In the genomic region with DNA sequence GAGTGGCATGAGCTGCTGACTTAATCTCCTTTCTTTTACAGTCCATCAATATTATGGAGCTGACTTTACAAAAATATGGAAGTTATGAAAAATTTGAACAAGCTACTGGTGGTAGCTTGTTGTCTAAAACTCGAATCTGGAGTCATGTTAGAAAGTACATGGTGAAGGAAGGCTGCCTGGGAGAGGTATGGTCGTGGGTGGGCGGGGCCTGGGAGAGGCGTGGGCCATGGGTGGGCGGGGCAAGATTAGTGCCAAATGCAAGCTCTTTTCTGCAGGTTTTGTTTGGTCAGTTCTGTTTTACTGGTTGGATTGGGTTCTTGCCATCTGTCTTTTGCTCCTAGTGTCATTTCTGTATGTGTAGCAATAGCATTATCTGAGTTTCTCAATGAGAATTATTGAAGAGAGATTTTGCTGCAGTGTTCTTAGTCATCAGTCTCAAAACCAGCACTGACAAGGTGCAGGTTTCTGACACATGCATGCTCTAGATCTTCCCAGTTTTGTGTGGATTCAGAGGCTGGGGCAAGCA, we compare ENCODE assay signal across 11 mouse cellular contexts. TPM values are rescaled to one million over a fixed set of nuclear protein-coding genes. Genes with fewer than 3 reads are reported as not detected.
A peak's percentile ranks its signal among the peaks of the same experiment; 100 is the strongest.
DNase-seq lines count a peak whose midpoint lies in the region; ATAC-seq and TF ChIP-seq lines count a peak whose summit lies in the region.
"Had no signal": no experiment of that assay in that cellular context is flagged by ENCODE, and none has a peak within 500 bp of the region (broad histone marks: within the 10 kb centered on the region; RNA-seq: fewer than 3 reads in every experiment).

No protein-coding gene starts in this region.

- H3K27ac ChIP-seq in kidney, embryonic 14.5 days (ENCODE audit: low read depth, low read length): peak overlapping the region; percentile 44; the same call in 1 of the 2 replicates
- no peak overlapping the region for H3K27ac ChIP-seq in kidney, adult 2 months (ENCODE audit: insufficient read depth, low read depth, low read length)
- no peak overlapping the region for H3K27ac ChIP-seq in hindbrain, embryonic 14.5 days
- H3K27ac ChIP-seq: hindbrain, embryonic 15.5 days had no signal

- TF ChIP-seq CTCF in kidney, adult 2 months (conservative IDR thresholded peaks at IDR 0.05; ENCODE audit: insufficient read depth, insufficient read length, low read depth, low read length): no peak

- peak; percentile 50 for ATAC-seq in kidney, embryonic 14.5 days (ENCODE audit: low FRiP score, low TSS enrichment)
- ATAC-seq in hindbrain, embryonic 14.5 days (ENCODE audit: low FRiP score): no peak
- ATAC-seq: forebrain, embryonic 14.5 days had no signal

- WGBS in kidney, embryonic 14.5 days: 37% methylated on average over 5 of the region's 5 CpGs
- WGBS in kidney, adult 2 months: 20% methylated on average over 5 of the region's 5 CpGs
- 55% methylated on average over 5 of the region's 5 CpGs for WGBS in hindbrain, embryonic 14.5 days

- H3K4me1 ChIP-seq in kidney, embryonic 14.5 days (ENCODE audit: control insufficient read depth, insufficient read depth, low read length): peaks cover 20% of the 10 kb centered on the region
- no peaks in the 10 kb centered on the region for H3K4me1 ChIP-seq in kidney, adult 2 months (ENCODE audit: control insufficient read depth, insufficient read depth, low read length)
- no peaks in the 10 kb centered on the region for H3K4me1 ChIP-seq in hindbrain, embryonic 14.5 days (replicated peaks; ENCODE audit: control insufficient read depth, insufficient read depth, low read length)

- H3K36me3 ChIP-seq in kidney, embryonic 14.5 days (ENCODE audit: control insufficient read depth, insufficient read depth, low read length): no peaks in the 10 kb centered on the region
- H3K36me3 ChIP-seq in kidney, adult 2 months (ENCODE audit: control insufficient read depth, insufficient read depth, low read length): no peaks in the 10 kb centered on the region
- no peaks in the 10 kb centered on the region for H3K36me3 ChIP-seq in splenic B cell, adult 2 months (ENCODE audit: control insufficient read depth, insufficient read depth, low read length, poor library complexity, severe bottlenecking)
- H3K36me3 ChIP-seq in hindbrain, embryonic 14.5 days (replicated peaks; ENCODE audit: control insufficient read depth, insufficient read depth): no peaks in the 10 kb centered on the region; the same call in 1 of the 2 replicates

- no peaks in the 10 kb centered on the region for H3K9me3 ChIP-seq in kidney, embryonic 14.5 days (ENCODE audit: control insufficient read depth, low read length)
- H3K9me3 ChIP-seq in hindbrain, embryonic 14.5 days (ENCODE audit: control insufficient read depth, low read length): no peaks in the 10 kb centered on the region
- H3K9me3 ChIP-seq: hindbrain, embryonic 15.5 days had no signal

- H3K27me3 ChIP-seq in kidney, embryonic 14.5 days (ENCODE audit: control insufficient read depth, insufficient read depth, low read length): no peaks in the 10 kb centered on the region
- no peaks in the 10 kb centered on the region for H3K27me3 ChIP-seq in kidney, adult 2 months (replicated peaks; ENCODE audit: control insufficient read depth, insufficient read depth, low read length)
- no peaks in the 10 kb centered on the region for H3K27me3 ChIP-seq in splenic B cell, adult 2 months (ENCODE audit: control insufficient read depth, insufficient read depth, low read length, poor library complexity, severe bottlenecking)
- H3K27me3 ChIP-seq in hindbrain, embryonic 14.5 days (ENCODE audit: control insufficient read depth, insufficient read depth, low read length): no peaks in the 10 kb centered on the region
- H3K27me3 ChIP-seq: hindbrain, embryonic 15.5 days had no signal

- intact Hi-C loops in left cerebral cortex, postnatal 25 days (cut with DNase I): no loop called here

- H3K4me2 ChIP-seq in kidney, embryonic 14.5 days (replicated peaks; ENCODE audit: low read depth, low read length): peak overlapping the region; percentile 9
- H3K4me2 ChIP-seq in hindbrain, embryonic 14.5 days (replicated peaks): no peak overlapping the region
- H3K4me2 ChIP-seq: hindbrain, embryonic 15.5 days had no signal

- no peak for DNase-seq in kidney, adult 2 months
- peak; percentile 13 for DNase-seq in NIH3T3 (ENCODE audit: low read depth)
- peak; percentile 16 for DNase-seq in kidney, postnatal 14 days
- DNase-seq in splenic B cell, adult 2 months (ENCODE audit: low read depth, low spot score): peak; percentile 43
- DNase-seq in hindbrain, embryonic 14.5 days (ENCODE audit: low spot score): no peak
- DNase-seq in left cerebral cortex, postnatal 25 days (ENCODE audit: low spot score in 2 of 2): no peak
- DNase-seq in right cerebral cortex, adult 2 months (ENCODE audit: low spot score in 2 of 2): no peak

- no peak overlapping the region for H3K4me3 ChIP-seq in kidney, embryonic 14.5 days (ENCODE audit: low read length)
- H3K4me3 ChIP-seq in kidney, adult 2 months (ENCODE audit: insufficient read depth, low read depth, low read length): no peak overlapping the region
- H3K4me3 ChIP-seq in hindbrain, embryonic 14.5 days (replicated peaks; ENCODE audit: low read length): no peak overlapping the region
- H3K4me3 ChIP-seq: hindbrain, embryonic 15.5 days had no signal

- no peak for TF ChIP-seq POLR2A in kidney, adult 2 months (IDR thresholded peaks at IDR 0.05; ENCODE audit: low read depth, low read length)

- H3K9ac ChIP-seq in kidney, embryonic 14.5 days (ENCODE audit: low read depth, low read length): no peak overlapping the region
- no peak overlapping the region for H3K9ac ChIP-seq in hindbrain, embryonic 14.5 days
- H3K9ac ChIP-seq: hindbrain, embryonic 15.5 days had no signal

RNA-seq across cellular contexts. Expression of a gene that starts 19.1 kb away (rescaled TPM):
- 3.9 and 5.8 TPM in 2 replicates for polyA plus RNA-seq in kidney, embryonic 14.5 days (2014; fragmentation: Nextera tagmentation; extraction: Ambion mirVana)
- 1.0 and 1.1 TPM in 2 replicates for polyA plus RNA-seq in kidney, adult 2 months (2012; rRNA removed)
- 11.8 and 14.9 TPM in 2 replicates for polyA plus RNA-seq in hindbrain, embryonic 14.5 days (2014; fragmentation: Nextera tagmentation; extraction: Ambion mirVana)
- 1 to 10 TPM; 7.4 to 8.4 TPM for total RNA-seq in left cerebral cortex, postnatal 25 days (2021)

RNA-seq across cellular contexts. Expression of a gene that starts 23.7 kb away (rescaled TPM):
- polyA plus RNA-seq in kidney, embryonic 14.5 days (2014; fragmentation: Nextera tagmentation; extraction: Ambion mirVana): not detected in 2 replicates
- polyA plus RNA-seq in kidney, adult 2 months (2012; rRNA removed): not detected in 2 replicates
- not detected in 2 replicates for polyA plus RNA-seq in hindbrain, embryonic 14.5 days (2014; fragmentation: Nextera tagmentation; extraction: Ambion mirVana)
- not detected for total RNA-seq in left cerebral cortex, postnatal 25 days (2021)
- total RNA-seq: left cerebral cortex, postnatal 14 days had no signal
- polyA plus RNA-seq: forebrain, embryonic 14.5 days; hindbrain, embryonic 15.5 days had no signal

RNA-seq across cellular contexts. Expression of a gene that starts 39.2 kb away (rescaled TPM):
- 72.1 and 86.0 TPM in 2 replicates for polyA plus RNA-seq in kidney, embryonic 14.5 days (2014; fragmentation: Nextera tagmentation; extraction: Ambion mirVana)
- polyA plus RNA-seq in kidney, adult 2 months (2012; rRNA removed): 56.9 and 61.8 TPM in 2 replicates
- 63.3 and 69.4 TPM in 2 replicates for polyA plus RNA-seq in hindbrain, embryonic 14.5 days (2014; fragmentation: Nextera tagmentation; extraction: Ambion mirVana)
- 10 to 100 TPM; 40.0 to 40.1 TPM for total RNA-seq in left cerebral cortex, postnatal 25 days (2021)

RNA-seq across cellular contexts. Expression of a gene that starts 41.4 kb away (rescaled TPM):
- 34.6 and 54.3 TPM in 2 replicates for polyA plus RNA-seq in kidney, embryonic 14.5 days (2014; fragmentation: Nextera tagmentation; extraction: Ambion mirVana)
- polyA plus RNA-seq in kidney, adult 2 months (2012; rRNA removed): 0.33 and 0.44 TPM in 2 replicates
- polyA plus RNA-seq in hindbrain, embryonic 14.5 days (2014; fragmentation: Nextera tagmentation; extraction: Ambion mirVana): 6.4 and 6.6 TPM in 2 replicates
- 1 to 10 TPM; 6.4 to 7.3 TPM for total RNA-seq in left cerebral cortex, postnatal 25 days (2021)

RNA-seq across cellular contexts. Expression of a gene that starts 45.1 kb away (rescaled TPM):
- polyA plus RNA-seq in kidney, embryonic 14.5 days (2014; fragmentation: Nextera tagmentation; extraction: Ambion mirVana): 6.2 and 12.3 TPM in 2 replicates
- polyA plus RNA-seq in kidney, adult 2 months (2012; rRNA removed): 12.7 and 14.1 TPM in 2 replicates
- polyA plus RNA-seq in hindbrain, embryonic 14.5 days (2014; fragmentation: Nextera tagmentation; extraction: Ambion mirVana): 20.0 and 22.7 TPM in 2 replicates
- 10 to 100 TPM; 27.8 to 28.6 TPM for total RNA-seq in left cerebral cortex, postnatal 25 days (2021)

Comparison
In these comparisons a context has a peak if more than half of its experiments do, and no peak if none do; other contexts are left out.
1. DNase-seq: peak in NIH3T3 (single experiment), kidney, postnatal 14 days (single experiment) and splenic B cell, adult 2 months (single experiment); none in kidney, adult 2 months (single experiment), hindbrain, embryonic 14.5 days (single experiment), left cerebral cortex, postnatal 25 days (0 of 2) and right cerebral cortex, adult 2 months (0 of 2).